ENCODE assay signal across 9 mouse cellular contexts in genomic region chr9:21286753-21287152, GRCm38 (mm10). TPM values are rescaled to one million over a fixed set of nuclear protein-coding genes. Genes with fewer than 3 reads are reported as not detected.
DNase-seq lines count a peak whose midpoint lies in the region; ATAC-seq and TF ChIP-seq lines count a peak whose summit lies in the region.
"Had no signal": no experiment of that assay in that cellular context is flagged by ENCODE, and none has a peak within 500 bp of the region (broad histone marks: within the 10 kb centered on the region; RNA-seq: fewer than 3 reads in every experiment).

No protein-coding gene starts in this region.

- H3K9ac ChIP-seq in heart, embryonic 13.5 days: peak overlapping the region; percentile 88
- peak overlapping the region; percentile 75 for H3K9ac ChIP-seq in MEL (ENCODE audit: control insufficient read depth, low read depth, low read length, poor library complexity, severe bottlenecking)
- H3K9ac ChIP-seq in hindbrain, embryonic 14.5 days: peak overlapping the region; percentile 66
- peak overlapping the region; percentile 73; the same call in 1 of the 2 replicates for H3K9ac ChIP-seq in midbrain, embryonic 12.5 days (replicated peaks)

- TF ChIP-seq RAD21 in MEL (IDR thresholded peaks at IDR 0.05; ENCODE audit: low read depth, low read length): no peak

- H3K4me1 ChIP-seq in heart, embryonic 13.5 days: peaks cover 36% of the 10 kb centered on the region
- peaks cover 23 to 25% of the 10 kb centered on the region in 2 experiments for H3K4me1 ChIP-seq in MEL (ENCODE audit: control insufficient read depth in 1 of 2, insufficient read depth in 2 of 2, low read length in 2 of 2)
- peaks cover 33% of the 10 kb centered on the region for H3K4me1 ChIP-seq in hindbrain, embryonic 14.5 days (replicated peaks; ENCODE audit: control insufficient read depth, insufficient read depth, low read length)
- peaks cover 34% of the 10 kb centered on the region for H3K4me1 ChIP-seq in midbrain, embryonic 12.5 days

- TF ChIP-seq EP300 in MEL (IDR thresholded peaks at IDR 0.05; ENCODE audit: low read depth in 1 of 2, low read length in 2 of 2): no peak

- H3K4me2 ChIP-seq in heart, embryonic 13.5 days: peak overlapping the region; percentile 84
- peak overlapping the region; percentile 72 for H3K4me2 ChIP-seq in hindbrain, embryonic 14.5 days (replicated peaks)
- H3K4me2 ChIP-seq in midbrain, embryonic 12.5 days (replicated peaks): peak overlapping the region; percentile 70

- no peak for DNase-seq in heart, postnatal 10 days
- peak; percentile 83 for DNase-seq in MEL (ENCODE audit: low read depth, low spot score)
- no peak for DNase-seq in hindbrain, embryonic 14.5 days (ENCODE audit: low spot score)
- no peak for DNase-seq in cerebellum, postnatal 10 days
- DNase-seq in cerebellum, postnatal 36 days: no peak

- peaks cover 44% of the 10 kb centered on the region for H3K36me3 ChIP-seq in heart, embryonic 13.5 days
- H3K36me3 ChIP-seq in MEL (ENCODE audit: control insufficient read depth in 1 of 2, insufficient read depth in 2 of 2, low read length in 2 of 2): peaks cover 25 to 35% of the 10 kb centered on the region in 2 experiments
- H3K36me3 ChIP-seq in hindbrain, embryonic 14.5 days (replicated peaks; ENCODE audit: control insufficient read depth, insufficient read depth): peaks cover 35% of the 10 kb centered on the region
- H3K36me3 ChIP-seq in midbrain, embryonic 12.5 days: peaks cover 26% of the 10 kb centered on the region

- H3K27ac ChIP-seq in heart, embryonic 13.5 days (replicated peaks): no peak overlapping the region
- peak overlapping the region; percentile 85 for H3K27ac ChIP-seq in MEL (ENCODE audit: control insufficient read depth, low read depth, low read length)
- H3K27ac ChIP-seq in hindbrain, embryonic 14.5 days: peak overlapping the region; percentile 87; the same call in 1 of the 2 replicates
- no peak overlapping the region for H3K27ac ChIP-seq in midbrain, embryonic 12.5 days (replicated peaks)

- no peaks in the 10 kb centered on the region for H3K27me3 ChIP-seq in heart, embryonic 13.5 days (replicated peaks)
- H3K27me3 ChIP-seq in MEL (ENCODE audit: control insufficient read depth in 1 of 2, insufficient read depth in 2 of 2, low read length in 2 of 2): no peaks in the 10 kb centered on the region
- no peaks in the 10 kb centered on the region for H3K27me3 ChIP-seq in hindbrain, embryonic 14.5 days (ENCODE audit: control insufficient read depth, insufficient read depth, low read length)
- H3K27me3 ChIP-seq in midbrain, embryonic 12.5 days: no peaks in the 10 kb centered on the region
- H3K27me3 ChIP-seq: Patski had no signal

- no peak for ATAC-seq in heart, embryonic 13.5 days (ENCODE audit: extremely low read depth, insufficient number of reproducible peaks, low FRiP score, low TSS enrichment)
- ATAC-seq in hindbrain, embryonic 14.5 days (ENCODE audit: low FRiP score): no peak
- no peak for ATAC-seq in midbrain, embryonic 12.5 days (ENCODE audit: low FRiP score, low read depth)
- no peak for ATAC-seq in activated CD4-positive, CD25-positive, alpha-beta regulatory T cell, adult 4 months
- ATAC-seq: Patski had no signal

- intact Hi-C loops in heart, postnatal 10 days (cut with DNase I): loop anchor here (2.0 kb wide), 1 partner anchor 18 kb away; no protein-coding TSS in a partner anchor

- no peak for TF ChIP-seq CTCF in MEL (IDR thresholded peaks at IDR 0.05 in 2 of 3, conservative IDR thresholded peaks at IDR 0.05 in 1 of 3; ENCODE audit: control insufficient read depth in 1 of 3, insufficient read depth in 1 of 3, low read depth in 2 of 3, low read length in 3 of 3, poor library complexity in 1 of 3, severe bottlenecking in 1 of 3)

- H3K79me2 ChIP-seq in MEL (ENCODE audit: control insufficient read depth, insufficient read depth, low read length, poor library complexity): peaks cover 51% of the 10 kb centered on the region

- peak overlapping the region; percentile 90 for H3K4me3 ChIP-seq in heart, embryonic 13.5 days
- H3K4me3 ChIP-seq in MEL (ENCODE audit: control insufficient read depth in 1 of 2, insufficient read depth in 1 of 2, low read depth in 2 of 2, low read length in 2 of 2): peak overlapping the region; percentile 69 to 71
- H3K4me3 ChIP-seq in hindbrain, embryonic 14.5 days (replicated peaks; ENCODE audit: low read length): peak overlapping the region; percentile 51
- peak overlapping the region; percentile 84 for H3K4me3 ChIP-seq in midbrain, embryonic 12.5 days

- WGBS in heart, embryonic 13.5 days: 45% methylated on average over 3 of the region's 3 CpGs
- WGBS in hindbrain, embryonic 14.5 days: 65% methylated on average over 3 of the region's 3 CpGs
- 73% methylated on average over 3 of the region's 3 CpGs for WGBS in midbrain, embryonic 12.5 days

- no peaks in the 10 kb centered on the region for H3K9me3 ChIP-seq in heart, embryonic 13.5 days
- no peaks in the 10 kb centered on the region for H3K9me3 ChIP-seq in MEL (replicated peaks; ENCODE audit: insufficient read depth, low read length)
- no peaks in the 10 kb centered on the region for H3K9me3 ChIP-seq in hindbrain, embryonic 14.5 days (ENCODE audit: control insufficient read depth, low read length)
- H3K9me3 ChIP-seq in midbrain, embryonic 12.5 days: no peaks in the 10 kb centered on the region

- no peak; a peak in 1 of 4 replicates for TF ChIP-seq POLR2A in MEL (IDR thresholded peaks at IDR 0.05; ENCODE audit: control insufficient read depth in 1 of 2, insufficient read depth in 1 of 2, low read depth in 1 of 2, low read length in 2 of 2, poor library complexity in 1 of 2)

TF ChIP-seq in MEL, 35 proteins besides CTCF, POLR2A, EP300 and RAD21 (continues in another document):
- TF ChIP-seq GATA1 (IDR thresholded peaks at IDR 0.05; ENCODE audit: low read depth, low read length) (peak; percentile 81), TBP (IDR thresholded peaks at IDR 0.05; ENCODE audit: low read depth, low read length) (0 out of 2 replicates have a peak, but pooled peaks have one; percentile 33), KAT2A (conservative IDR thresholded peaks at IDR 0.05; ENCODE audit: low read depth, low read length) (no peak)

RNA-seq across cellular contexts. Expression of gene Kri1, which starts 1.0 kb away (rescaled TPM):
- polyA plus RNA-seq in heart, embryonic 13.5 days (2015; fragmentation: Nextera tagmentation; extraction: Ambion mirVana): 12.7 and 13.2 TPM in 2 replicates
- 10 to 100 TPM; 18.9 to 19.7 TPM for total RNA-seq in heart, postnatal 10 days (2021)
- 175 and 199 TPM in 2 replicates for total RNA-seq in MEL (2012; rRNA removed)
- 100 to 1,000 TPM in 1 of 2 experiments, 10 to 100 TPM in 1; 76.1 to 233 TPM for polyA plus RNA-seq in MEL (2012; ENCODE audit: insufficient read depth in 1 of 2, insufficient read length in 2 of 2, low read depth in 1 of 2, low replicate concordance in 2 of 2, missing spikeins in 1 of 2)
- polyA plus RNA-seq in hindbrain, embryonic 14.5 days (2014; fragmentation: Nextera tagmentation; extraction: Ambion mirVana): 11.2 and 15.6 TPM in 2 replicates
- polyA plus RNA-seq in midbrain, embryonic 12.5 days (2016; fragmentation: Nextera tagmentation; extraction: Ambion mirVana): 18.4 and 21.1 TPM in 2 replicates
- 10 to 100 TPM; 20.8 to 26.1 TPM for polyA plus RNA-seq in activated CD4-positive, CD25-positive, alpha-beta regulatory T cell, adult 4 months (2017; shearing (Covaris generic))

RNA-seq across cellular contexts. Expression of gene Cdkn2d, which starts 4.5 kb away (rescaled TPM):
- polyA plus RNA-seq in heart, embryonic 13.5 days (2015; fragmentation: Nextera tagmentation; extraction: Ambion mirVana): 80.4 and 101 TPM in 2 replicates
- 10 to 100 TPM; 24.5 to 25.3 TPM for total RNA-seq in heart, postnatal 10 days (2021)
- total RNA-seq in MEL (2012; rRNA removed): 40.1 and 55.2 TPM in 2 replicates
- polyA plus RNA-seq in MEL (2012; ENCODE audit: insufficient read depth in 1 of 2, insufficient read length in 2 of 2, low read depth in 1 of 2, low replicate concordance in 2 of 2, missing spikeins in 1 of 2): 10 to 100 TPM in 1 of 2 experiments, not detected in 1; 67.9 TPM
- polyA plus RNA-seq in hindbrain, embryonic 14.5 days (2014; fragmentation: Nextera tagmentation; extraction: Ambion mirVana): 107 and 112 TPM in 2 replicates
- polyA plus RNA-seq in midbrain, embryonic 12.5 days (2016; fragmentation: Nextera tagmentation; extraction: Ambion mirVana): 63.6 and 72.1 TPM in 2 replicates
- 100 to 1,000 TPM; 142 to 158 TPM for polyA plus RNA-seq in activated CD4-positive, CD25-positive, alpha-beta regulatory T cell, adult 4 months (2017; shearing (Covaris generic))

RNA-seq across cellular contexts. Expression of gene Atg4d, which starts 21.7 kb away (rescaled TPM):
- polyA plus RNA-seq in heart, embryonic 13.5 days (2015; fragmentation: Nextera tagmentation; extraction: Ambion mirVana): 41.6 and 51.4 TPM in 2 replicates
- 10 to 100 TPM; 67.6 to 69.6 TPM for total RNA-seq in heart, postnatal 10 days (2021)
- 76.4 and 83.9 TPM in 2 replicates for total RNA-seq in MEL (2012; rRNA removed)
- polyA plus RNA-seq in MEL (2012; ENCODE audit: insufficient read depth in 1 of 2, insufficient read length in 2 of 2, low read depth in 1 of 2, low replicate concordance in 2 of 2, missing spikeins in 1 of 2): 10 to 100 TPM in 1 of 2 experiments, not detected in 1; 99.7 TPM
- polyA plus RNA-seq in hindbrain, embryonic 14.5 days (2014; fragmentation: Nextera tagmentation; extraction: Ambion mirVana): 38.1 and 46.9 TPM in 2 replicates
- polyA plus RNA-seq in midbrain, embryonic 12.5 days (2016; fragmentation: Nextera tagmentation; extraction: Ambion mirVana): 50.3 and 52.3 TPM in 2 replicates
- 10 to 100 TPM; 24.3 to 26.8 TPM for polyA plus RNA-seq in activated CD4-positive, CD25-positive, alpha-beta regulatory T cell, adult 4 months (2017; shearing (Covaris generic))

RNA-seq across cellular contexts. Expression of gene Ap1m2, which starts 25.4 kb away (rescaled TPM):
- polyA plus RNA-seq in heart, embryonic 13.5 days (2015; fragmentation: Nextera tagmentation; extraction: Ambion mirVana): 1.7 and 2.1 TPM in 2 replicates
- not detected for total RNA-seq in heart, postnatal 10 days (2021)
- 0.52 and 0.73 TPM in 2 replicates for total RNA-seq in MEL (2012; rRNA removed)
- polyA plus RNA-seq in MEL (2012; ENCODE audit: insufficient read depth in 1 of 2, insufficient read length in 2 of 2, low read depth in 1 of 2, low replicate concordance in 2 of 2, missing spikeins in 1 of 2): 1 to 10 TPM in 1 of 2 experiments, not detected in 1; 1.0 TPM
- polyA plus RNA-seq in hindbrain, embryonic 14.5 days (2014; fragmentation: Nextera tagmentation; extraction: Ambion mirVana): 1.8 and 2.2 TPM in 2 replicates
- polyA plus RNA-seq in midbrain, embryonic 12.5 days (2016; fragmentation: Nextera tagmentation; extraction: Ambion mirVana): 0.39 and 0.78 TPM in 2 replicates
- 1 to 10 TPM in 1 of 2 experiments, under 1 TPM in 1; 0.84 to 1.5 TPM for polyA plus RNA-seq in activated CD4-positive, CD25-positive, alpha-beta regulatory T cell, adult 4 months (2017; shearing (Covaris generic))
- polyA plus RNA-seq: Patski had no signal

RNA-seq across cellular contexts. Expression of gene Slc44a2, which starts 33.7 kb away (rescaled TPM):
- 56.9 and 60.3 TPM in 2 replicates for polyA plus RNA-seq in heart, embryonic 13.5 days (2015; fragmentation: Nextera tagmentation; extraction: Ambion mirVana)
- 10 to 100 TPM; 86.7 to 95.4 TPM for total RNA-seq in heart, postnatal 10 days (2021)
- 27.3 and 30.7 TPM in 2 replicates for total RNA-seq in MEL (2012; rRNA removed)
- 100 to 1,000 TPM in 1 of 2 experiments, not detected in 1; 121 TPM for polyA plus RNA-seq in MEL (2012; ENCODE audit: insufficient read depth in 1 of 2, insufficient read length in 2 of 2, low read depth in 1 of 2, low replicate concordance in 2 of 2, missing spikeins in 1 of 2)
- 58.4 and 62.3 TPM in 2 replicates for polyA plus RNA-seq in hindbrain, embryonic 14.5 days (2014; fragmentation: Nextera tagmentation; extraction: Ambion mirVana)
- polyA plus RNA-seq in midbrain, embryonic 12.5 days (2016; fragmentation: Nextera tagmentation; extraction: Ambion mirVana): 71.3 and 74.1 TPM in 2 replicates
- 100 to 1,000 TPM; 181 to 194 TPM for polyA plus RNA-seq in activated CD4-positive, CD25-positive, alpha-beta regulatory T cell, adult 4 months (2017; shearing (Covaris generic))

Comparison
In these comparisons a context has a peak if more than half of its experiments do, and no peak if none do; other contexts are left out.
1. H3K27ac ChIP-seq: peak in MEL (single experiment) and hindbrain, embryonic 14.5 days (single experiment); none in heart, embryonic 13.5 days (single experiment) and midbrain, embryonic 12.5 days (single experiment).
2. Peak in every context shown above with its lines, with median percentiles within 50 percentile points of each other: H3K4me2 ChIP-seq, H3K4me3 ChIP-seq and H3K9ac ChIP-seq.